Mouse (Mus musculus): ENCODE data around the gene Lce1h. TPM values are rescaled to one million over a fixed set of nuclear protein-coding genes. Genes with fewer than 3 reads are reported as not detected.

Gene Lce1h
- not detected for polyA plus RNA-seq (2014; fragmentation: Illumina TruSeq; extraction: RNeasy Lipid Tissue Mini Kit (QIAGEN cat#74804); ENCODE audit: low read depth, low replicate concordance)

GRCm38 (mm10) chr3:92764965-92765364, at the start of gene Lce1h:
Lce1h (minus strand) TSS chr3:92765065.

GRCm38 (mm10) chr3:92807791-92808190, 42.9 kb upstream of the Lce1h start, which contains the start of gene Lce1k:
Lce1k (minus strand) TSS chr3:92807891.

GRCm38 (mm10) chr3:92790414-92790813, 25.5 kb upstream of the Lce1h start, which contains the start of gene Lce1j:
Lce1j (minus strand) TSS chr3:92790514.

GRCm38 (mm10) chr3:92778799-92779198, 13.9 kb upstream of the Lce1h start, which contains the start of gene Lce1i:
Lce1i (minus strand) TSS chr3:92778899.

GRCm38 (mm10) chr3:92752238-92752637, 12.6 kb downstream of the Lce1h start, which contains the start of gene Lce1g:
Lce1g (minus strand) TSS chr3:92752338.

GRCm38 (mm10) chr3:92738996-92739395, 25.9 kb downstream of the Lce1h start, which contains the start of gene Gm38119:
Gm38119 (minus strand) TSS chr3:92739096.

GRCm38 (mm10) chr3:92720250-92720649, 44.6 kb downstream of the Lce1h start, which contains the start of gene Lce1f:
Lce1f (minus strand) TSS chr3:92720350.

Other genes with a start within 250 kb of the Lce1h start
- gene 2310046K23Rik, start 230.6 kb downstream of the Lce1h start, polyA plus RNA-seq (2014; fragmentation: Illumina TruSeq; extraction: RNeasy Lipid Tissue Mini Kit (QIAGEN cat#74804); ENCODE audit: low read depth, low replicate concordance), result not detected
- not detected for gene Ivl, start 191.3 kb downstream of the Lce1h start, polyA plus RNA-seq (2014; fragmentation: Illumina TruSeq; extraction: RNeasy Lipid Tissue Mini Kit (QIAGEN cat#74804); ENCODE audit: low read depth, low replicate concordance)
- gene Smcp, start 176.1 kb downstream of the Lce1h start, polyA plus RNA-seq (2014; fragmentation: Illumina TruSeq; extraction: RNeasy Lipid Tissue Mini Kit (QIAGEN cat#74804); ENCODE audit: low read depth, low replicate concordance), result not detected
- gene 2210017I01Rik, start 157.6 kb downstream of the Lce1h start, polyA plus RNA-seq (2014; fragmentation: Illumina TruSeq; extraction: RNeasy Lipid Tissue Mini Kit (QIAGEN cat#74804); ENCODE audit: low read depth, low replicate concordance), result not detected
- not detected for gene Lce6a, start 143.4 kb downstream of the Lce1h start, polyA plus RNA-seq (2014; fragmentation: Illumina TruSeq; extraction: RNeasy Lipid Tissue Mini Kit (QIAGEN cat#74804); ENCODE audit: low read depth, low replicate concordance)
- gene Lce1a1, start 116.8 kb downstream of the Lce1h start, polyA plus RNA-seq (2014; fragmentation: Illumina TruSeq; extraction: RNeasy Lipid Tissue Mini Kit (QIAGEN cat#74804); ENCODE audit: low read depth, low replicate concordance), result not detected
- not detected for gene Lce1b, start 108.1 kb downstream of the Lce1h start, polyA plus RNA-seq (2014; fragmentation: Illumina TruSeq; extraction: RNeasy Lipid Tissue Mini Kit (QIAGEN cat#74804); ENCODE audit: low read depth, low replicate concordance)
- gene Lce1a2, start 94.8 kb downstream of the Lce1h start, polyA plus RNA-seq (2014; fragmentation: Illumina TruSeq; extraction: RNeasy Lipid Tissue Mini Kit (QIAGEN cat#74804); ENCODE audit: low read depth, low replicate concordance), result not detected
- not detected for gene Lce1c, start 85.8 kb downstream of the Lce1h start, polyA plus RNA-seq (2014; fragmentation: Illumina TruSeq; extraction: RNeasy Lipid Tissue Mini Kit (QIAGEN cat#74804); ENCODE audit: low read depth, low replicate concordance)
- not detected for gene Lce1d, start 77.9 kb downstream of the Lce1h start, polyA plus RNA-seq (2014; fragmentation: Illumina TruSeq; extraction: RNeasy Lipid Tissue Mini Kit (QIAGEN cat#74804); ENCODE audit: low read depth, low replicate concordance)
- not detected for gene Lce1e, start 56.0 kb downstream of the Lce1h start, polyA plus RNA-seq (2014; fragmentation: Illumina TruSeq; extraction: RNeasy Lipid Tissue Mini Kit (QIAGEN cat#74804); ENCODE audit: low read depth, low replicate concordance)
- gene Lce1f, start 44.7 kb downstream of the Lce1h start, polyA plus RNA-seq (2014; fragmentation: Illumina TruSeq; extraction: RNeasy Lipid Tissue Mini Kit (QIAGEN cat#74804); ENCODE audit: low read depth, low replicate concordance), result not detected
- gene Gm38119, start 26.0 kb downstream of the Lce1h start, polyA plus RNA-seq (2014; fragmentation: Illumina TruSeq; extraction: RNeasy Lipid Tissue Mini Kit (QIAGEN cat#74804); ENCODE audit: low read depth, low replicate concordance), result not detected
- gene Lce1g, start 12.7 kb downstream of the Lce1h start, polyA plus RNA-seq (2014; fragmentation: Illumina TruSeq; extraction: RNeasy Lipid Tissue Mini Kit (QIAGEN cat#74804); ENCODE audit: low read depth, low replicate concordance), result not detected
- not detected for gene Lce1i, start 13.8 kb upstream of the Lce1h start, polyA plus RNA-seq (2014; fragmentation: Illumina TruSeq; extraction: RNeasy Lipid Tissue Mini Kit (QIAGEN cat#74804); ENCODE audit: low read depth, low replicate concordance)
- gene Lce1j, start 25.4 kb upstream of the Lce1h start, polyA plus RNA-seq (2014; fragmentation: Illumina TruSeq; extraction: RNeasy Lipid Tissue Mini Kit (QIAGEN cat#74804); ENCODE audit: low read depth, low replicate concordance), result not detected
- not detected for gene Lce1k, start 42.8 kb upstream of the Lce1h start, polyA plus RNA-seq (2014; fragmentation: Illumina TruSeq; extraction: RNeasy Lipid Tissue Mini Kit (QIAGEN cat#74804); ENCODE audit: low read depth, low replicate concordance)
- gene Kprp, start 62.2 kb upstream of the Lce1h start, polyA plus RNA-seq (2014; fragmentation: Illumina TruSeq; extraction: RNeasy Lipid Tissue Mini Kit (QIAGEN cat#74804); ENCODE audit: low read depth, low replicate concordance), result not detected
- gene Lce1l, start 86.2 kb upstream of the Lce1h start, polyA plus RNA-seq (2014; fragmentation: Illumina TruSeq; extraction: RNeasy Lipid Tissue Mini Kit (QIAGEN cat#74804); ENCODE audit: low read depth, low replicate concordance), result not detected
- gene 2310050C09Rik, start 105.2 kb upstream of the Lce1h start, polyA plus RNA-seq (2014; fragmentation: Illumina TruSeq; extraction: RNeasy Lipid Tissue Mini Kit (QIAGEN cat#74804); ENCODE audit: low read depth, low replicate concordance), result not detected
- gene Lce3a, start 161.2 kb upstream of the Lce1h start, polyA plus RNA-seq (2014; fragmentation: Illumina TruSeq; extraction: RNeasy Lipid Tissue Mini Kit (QIAGEN cat#74804); ENCODE audit: low read depth, low replicate concordance), result not detected
- not detected for gene Lce3b, start 167.9 kb upstream of the Lce1h start, polyA plus RNA-seq (2014; fragmentation: Illumina TruSeq; extraction: RNeasy Lipid Tissue Mini Kit (QIAGEN cat#74804); ENCODE audit: low read depth, low replicate concordance)
- gene Lce3c, start 179.4 kb upstream of the Lce1h start, polyA plus RNA-seq (2014; fragmentation: Illumina TruSeq; extraction: RNeasy Lipid Tissue Mini Kit (QIAGEN cat#74804); ENCODE audit: low read depth, low replicate concordance), result not detected
- gene Lce3d, start 192.3 kb upstream of the Lce1h start, polyA plus RNA-seq (2014; fragmentation: Illumina TruSeq; extraction: RNeasy Lipid Tissue Mini Kit (QIAGEN cat#74804); ENCODE audit: low read depth, low replicate concordance), result not detected
- not detected for gene Lce3e, start 202.0 kb upstream of the Lce1h start, polyA plus RNA-seq (2014; fragmentation: Illumina TruSeq; extraction: RNeasy Lipid Tissue Mini Kit (QIAGEN cat#74804); ENCODE audit: low read depth, low replicate concordance)
- not detected for gene Lce3f, start 227.2 kb upstream of the Lce1h start, polyA plus RNA-seq (2014; fragmentation: Illumina TruSeq; extraction: RNeasy Lipid Tissue Mini Kit (QIAGEN cat#74804); ENCODE audit: low read depth, low replicate concordance)

Measured in liver, adult 10 weeks (tissue).